Mouse (Mus musculus) liver, postnatal 0 days (tissue): Measurements from ENCODE around the gene Nudt1. TPM values are rescaled to one million over a fixed set of nuclear protein-coding genes. Genes with fewer than 3 reads are reported as not detected.
A peak's percentile ranks its signal among the peaks of the same experiment; 100 is the strongest.

Experiments used
- ATAC-seq: fragments of 200-750 bp; cut with Nextera tagmentation; 2 replicates; pipeline ENCODE4 v1.8.0; 2017; ENCODE audit warnings: mild to moderate bottlenecking, moderate library complexity
- DNase-seq: peaks from one replicate; pipeline ENCODE4 v3.0.0-alpha.2; 2016
- H3K27ac ChIP-seq: fragments of 300-500 bp; sonication (generic); 2 replicates; pipeline ENCODE4 v1.5.1; 2014; ENCODE audit warnings: antibody characterized with exemption, moderate library complexity, mild to moderate bottlenecking, low read depth
- H3K27me3 ChIP-seq: fragments of 300-500 bp; sonication (generic); 2 replicates; pipeline ENCODE4 v1.6.1; 2014; ENCODE audit warnings: low read length, control low read depth, mixed read lengths; ENCODE audit not compliant: insufficient read depth
- H3K36me3 ChIP-seq: fragments of 300-500 bp; sonication (generic); replicated peaks from 2 replicates; pipeline ENCODE4 v1.6.1; 2014; ENCODE audit warnings: mild to moderate bottlenecking, control low read depth, low read length, moderate library complexity, mixed read lengths; ENCODE audit not compliant: insufficient read depth
- H3K4me1 ChIP-seq: fragments of 300-500 bp; sonication (generic); 2 replicates; pipeline ENCODE4 v1.6.1; 2014; ENCODE audit warnings: antibody characterized with exemption, mild to moderate bottlenecking, control low read depth; ENCODE audit not compliant: insufficient read depth
- H3K4me2 ChIP-seq: fragments of 300-500 bp; sonication (generic); 2 replicates; pipeline ENCODE4 v1.6.1; 2014; ENCODE audit warnings: low read depth, mild to moderate bottlenecking, low read length, moderate library complexity, mixed read lengths
- H3K4me3 ChIP-seq: fragments of 300-500 bp; sonication (generic); 2 replicates; pipeline ENCODE4 v1.5.1; 2014; ENCODE audit warnings: low read depth, low read length
- H3K9ac ChIP-seq: fragments of 300-500 bp; sonication (generic); replicated peaks from 2 replicates; pipeline ENCODE4 v1.6.1; 2014; ENCODE audit warnings: mild to moderate bottlenecking, moderate library complexity
- H3K9me3 ChIP-seq: fragments of 300-500 bp; sonication (generic); 2 replicates; pipeline ENCODE4 v1.6.1; 2016; ENCODE audit warnings: mild to moderate bottlenecking, control low read depth, low read length, mixed read lengths
- CTCF ChIP-seq: sonication (generic); IDR thresholded peaks from 2 replicates; pipeline ENCODE4 v1.5.1; 2016; ENCODE audit warnings: antibody characterized with exemption, low read depth
- EP300 ChIP-seq: IDR thresholded peaks from 2 replicates; pipeline ENCODE4 v1.6.1; 2016; ENCODE audit warnings: antibody characterized with exemption, low read depth, mild to moderate bottlenecking
- WGBS: fragments of 180-500 bp; shearing (Covaris S2); extraction: QIAGEN DNeasy Blood & Tissue Kit; methylation state at CpG from one replicate; pipeline ENCODE4 v1.1.7; 2014; ENCODE audit not compliant: insufficient replicate concordance; 5-methylcytosine and 5-hydroxymethylcytosine counted together
- polyA plus RNA-seq: library from polyadenylated mRNA; unstranded; fragments of >200 nt; fragmentation: Nextera tagmentation; extraction: Ambion mirVana; gene quantifications from 2 replicates; pipeline ENCODE4 v1.2.1, GENCODE M21; 2015

Nudt1 gene
- polyA plus RNA-seq, 1 experiment from 2014 or later = 18.1 TPM

- no peak for ATAC-seq
- Histone ChIP-seq H3K27ac (no peak overlapping the region), H3K4me1 (peaks cover 7% of the 10 kb centered on the region; the same call in 1 of the 2 replicates), H3K27me3 (no peaks in the 10 kb centered on the region), H3K4me2 (no peak overlapping the region), H3K36me3 (peaks cover 13% of the 10 kb centered on the region), H3K9me3 (no peaks in the 10 kb centered on the region), H3K4me3 (no peak overlapping the region), H3K9ac (no peak overlapping the region)
- TF ChIP-seq EP300 (no peak), CTCF (peak; percentile 79)
- DNase-seq = peak; percentile 54
- 64% methylated on average over 1 of the region's 1 CpGs for WGBS
These were observed 15.2 kb downstream of the Nudt1 start for GRCm38 (mm10) chr5:140336680-140337079.

- DNase-seq = no peak
- Histone ChIP-seq H3K4me2 (no peak overlapping the region), H3K4me1 (no peaks in the 10 kb centered on the region), H3K9me3 (no peaks in the 10 kb centered on the region), H3K36me3 (peaks cover 18% of the 10 kb centered on the region), H3K4me3 (no peak overlapping the region), H3K27me3 (no peaks in the 10 kb centered on the region), H3K27ac (no peak overlapping the region), H3K9ac (no peak overlapping the region)
- TF ChIP-seq EP300 (no peak), CTCF (peak; percentile 47)
- no peak for ATAC-seq
- WGBS = 94% methylated on average over 4 of the region's 4 CpGs
These were observed 17.3 kb downstream of the Nudt1 start for GRCm38 (mm10) chr5:140338779-140339178.

GRCm38 (mm10) chr5:140339836-140340235 is 18.4 kb downstream of the Nudt1 start:
- no peaks in the 10 kb centered on the region for H3K9me3 ChIP-seq
- no peak for ATAC-seq
- TF ChIP-seq EP300 (no peak), CTCF (no peak)
- no peak overlapping the region for H3K4me2 ChIP-seq
- no peaks in the 10 kb centered on the region for H3K27me3 ChIP-seq
- no peak overlapping the region for H3K4me3 ChIP-seq
- H3K4me1 ChIP-seq = no peaks in the 10 kb centered on the region
- peaks cover 21% of the 10 kb centered on the region for H3K36me3 ChIP-seq
- DNase-seq = no peak
- H3K9ac ChIP-seq = no peak overlapping the region
- WGBS = 75% methylated on average over 3 of the region's 3 CpGs
- H3K27ac ChIP-seq = no peak overlapping the region

- TF ChIP-seq EP300 (no peak), CTCF (peak; percentile 41)
- Histone ChIP-seq H3K4me3 (no peak overlapping the region), H3K4me1 (no peaks in the 10 kb centered on the region), H3K9ac (no peak overlapping the region), H3K27ac (no peak overlapping the region), H3K27me3 (no peaks in the 10 kb centered on the region), H3K36me3 (peaks cover 36% of the 10 kb centered on the region), H3K4me2 (no peak overlapping the region), H3K9me3 (no peaks in the 10 kb centered on the region)
- DNase-seq (no peak), ATAC-seq (no peak)
- WGBS = 83% methylated on average over 4 of the region's 4 CpGs
These were observed 21.4 kb downstream of the Nudt1 start for GRCm38 (mm10) chr5:140342880-140343279.

GRCm38 (mm10) chr5:140345244-140345643 is 23.8 kb downstream of the Nudt1 start:
- ATAC-seq (no peak), DNase-seq (no peak)
- H3K9me3 ChIP-seq = no peaks in the 10 kb centered on the region
- H3K4me3 ChIP-seq = no peak overlapping the region
- no peak overlapping the region for H3K27ac ChIP-seq
- WGBS = 71% methylated on average over 4 of the region's 4 CpGs
- TF ChIP-seq EP300 = no peak
- TF ChIP-seq CTCF = no peak
- peaks cover 30% of the 10 kb centered on the region for H3K36me3 ChIP-seq
- no peaks in the 10 kb centered on the region for H3K27me3 ChIP-seq
- no peak overlapping the region for H3K4me2 ChIP-seq
- no peak overlapping the region for H3K9ac ChIP-seq
- H3K4me1 ChIP-seq = no peaks in the 10 kb centered on the region

GRCm38 (mm10) chr5:140346050-140346449 is 24.6 kb downstream of the Nudt1 start:
- H3K36me3 ChIP-seq = peaks cover 34% of the 10 kb centered on the region
- no peak for DNase-seq
- no peak overlapping the region for H3K9ac ChIP-seq
- H3K4me1 ChIP-seq = no peaks in the 10 kb centered on the region
- H3K27me3 ChIP-seq = no peaks in the 10 kb centered on the region
- no peak overlapping the region for H3K4me3 ChIP-seq
- TF ChIP-seq EP300 (no peak), CTCF (no peak)
- no peak overlapping the region for H3K27ac ChIP-seq
- 55% methylated on average over 1 of the region's 1 CpGs for WGBS
- H3K4me2 ChIP-seq = no peak overlapping the region
- no peaks in the 10 kb centered on the region for H3K9me3 ChIP-seq
- no peak for ATAC-seq

GRCm38 (mm10) chr5:140349882-140350281 is 28.4 kb downstream of the Nudt1 start:
- Histone ChIP-seq H3K27ac (no peak overlapping the region), H3K4me2 (no peak overlapping the region), H3K4me3 (no peak overlapping the region), H3K27me3 (no peaks in the 10 kb centered on the region), H3K9ac (no peak overlapping the region), H3K36me3 (peaks cover 52% of the 10 kb centered on the region), H3K9me3 (no peaks in the 10 kb centered on the region), H3K4me1 (no peaks in the 10 kb centered on the region)
- 49% methylated on average over 9 of the region's 9 CpGs for WGBS
- TF ChIP-seq EP300 (no peak), CTCF (no peak)
- no peak for ATAC-seq
- DNase-seq = no peak
